Mouse (Mus musculus): ENCODE measurements around the gene Pex7.

DNA sequence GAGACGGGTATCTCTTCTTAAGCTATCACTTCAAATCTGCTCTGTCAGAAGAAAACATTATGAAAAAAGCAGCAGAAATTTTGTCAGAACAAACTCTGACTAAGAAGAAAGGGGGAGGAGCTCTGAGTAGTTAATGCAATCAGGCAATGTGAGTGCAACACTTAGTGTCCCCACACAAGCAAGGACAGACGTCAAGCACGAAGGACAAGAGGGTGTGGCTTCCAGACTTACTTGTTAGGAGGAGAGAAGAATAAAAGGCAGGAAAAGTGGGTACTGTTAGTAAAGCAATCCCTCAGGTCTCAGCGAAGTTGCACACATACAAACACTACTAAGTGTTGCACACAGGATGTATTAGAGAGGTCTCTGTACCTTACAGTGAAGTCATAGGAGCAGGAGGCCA is 23.1 kb downstream of the Pex7 start:
- TF ChIP-seq CTCF (IDR thresholded peaks at IDR 0.05; ENCODE audit: low read depth, low read length) = no peak
- TF ChIP-seq POLR2A (IDR thresholded peaks at IDR 0.05; ENCODE audit: borderline replicate concordance, low read depth, low read length) = no peak
